Mouse (Mus musculus): ENCODE data around the gene S100a7a. TPM values are rescaled to one million over a fixed set of nuclear protein-coding genes. Genes with fewer than 3 reads are reported as not detected.
A peak's percentile ranks its signal among the peaks of the same experiment; 100 is the strongest.

S100a7a gene
- polyA plus RNA-seq, 1 experiment, result not detected

DNA sequence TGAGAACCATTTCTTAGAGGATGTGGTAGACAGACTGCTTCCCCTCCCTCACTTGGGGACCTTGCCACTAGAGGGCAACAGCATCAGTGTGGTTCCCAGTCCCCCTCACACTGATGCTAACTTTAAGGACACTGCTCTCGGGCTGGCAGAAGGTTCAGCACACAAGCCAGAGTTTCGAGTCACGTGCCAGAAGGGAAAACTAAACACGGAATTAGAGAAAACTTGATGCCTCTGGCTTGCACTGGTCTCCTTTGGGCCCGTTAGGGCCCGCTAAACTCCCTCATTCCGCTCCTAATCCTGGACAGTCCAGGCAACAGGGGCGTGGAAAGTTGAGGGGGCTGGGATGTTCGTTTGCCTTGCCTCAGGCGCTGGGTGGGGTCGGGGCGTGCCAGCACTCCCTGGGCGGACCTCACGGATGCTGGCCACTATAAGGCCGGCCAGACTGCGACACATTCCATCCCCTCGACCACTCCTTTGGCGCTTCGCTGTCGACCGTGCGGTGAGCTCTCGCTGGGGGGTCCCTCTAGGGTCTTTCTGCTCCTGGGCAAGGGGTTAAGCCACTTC is 41.0 kb upstream of the S100a7a start, which contains the start of gene S100a6:
Gene S100a6 (plus strand): TSS at position 155 of the 564 bp plus-strand sequence.
- TF ChIP-seq GATA1 (IDR thresholded peaks at IDR 0.05; ENCODE audit: borderline replicate concordance, low read length) (no peak), FLI1 (IDR thresholded peaks at IDR 0.05; ENCODE audit: low read length) (no peak)
- H3K9me3 ChIP-seq, result no peaks in the 10 kb centered on the region
- no peaks in the 10 kb centered on the region for H3K36me3 ChIP-seq (replicated peaks; ENCODE audit: low read length)
- peak within 1 kb of the TSS; percentile 88 for H3K4me3 ChIP-seq (replicated peaks)
- peaks cover 53% of the 10 kb centered on the region for H3K4me1 ChIP-seq
- peaks cover 65% of the 10 kb centered on the region for H3K27me3 ChIP-seq (replicated peaks)

DNA sequence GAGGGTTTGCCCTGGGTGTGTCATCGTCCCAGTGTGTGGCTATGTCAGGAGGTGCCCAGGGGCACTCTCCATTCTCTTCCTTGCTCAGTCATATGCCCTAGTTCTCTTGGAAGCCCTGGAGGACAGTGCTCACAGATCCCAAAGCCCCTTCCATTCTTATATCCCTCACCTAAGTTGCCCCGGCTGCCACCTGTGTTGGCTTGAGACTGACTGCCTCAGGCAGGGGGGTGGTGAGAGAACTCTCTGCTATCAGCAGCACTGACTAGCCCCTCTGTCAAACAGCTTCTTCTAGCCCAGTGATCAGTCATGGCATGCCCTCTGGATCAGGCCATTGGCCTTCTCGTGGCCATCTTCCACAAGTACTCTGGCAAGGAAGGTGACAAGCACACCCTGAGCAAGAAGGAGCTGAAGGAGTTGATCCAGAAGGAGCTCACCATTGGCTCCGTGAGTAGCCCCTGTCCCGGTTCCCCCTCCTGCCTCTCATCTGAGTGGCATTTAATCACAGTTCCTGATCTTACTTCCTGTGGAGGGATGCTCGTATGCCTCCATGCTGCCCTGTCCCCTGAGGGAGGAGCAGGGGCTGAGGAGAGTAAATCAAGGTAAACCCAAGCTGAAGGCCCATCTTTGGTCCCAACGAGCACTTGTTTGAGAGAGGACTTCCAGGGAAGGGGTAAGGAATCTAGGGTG is 40.2 kb upstream of the S100a7a start:
- TF ChIP-seq FLI1 (IDR thresholded peaks at IDR 0.05; ENCODE audit: low read length), result no peak
- TF ChIP-seq GATA1 (IDR thresholded peaks at IDR 0.05; ENCODE audit: borderline replicate concordance, low read length), result no peak
- no peaks in the 10 kb centered on the region for H3K9me3 ChIP-seq
- peaks cover 57% of the 10 kb centered on the region for H3K27me3 ChIP-seq (replicated peaks)
- peaks cover 48% of the 10 kb centered on the region for H3K4me1 ChIP-seq
- peak overlapping the region; percentile 88 for H3K4me3 ChIP-seq (replicated peaks)
- H3K36me3 ChIP-seq (replicated peaks; ENCODE audit: low read length), result no peaks in the 10 kb centered on the region

DNA sequence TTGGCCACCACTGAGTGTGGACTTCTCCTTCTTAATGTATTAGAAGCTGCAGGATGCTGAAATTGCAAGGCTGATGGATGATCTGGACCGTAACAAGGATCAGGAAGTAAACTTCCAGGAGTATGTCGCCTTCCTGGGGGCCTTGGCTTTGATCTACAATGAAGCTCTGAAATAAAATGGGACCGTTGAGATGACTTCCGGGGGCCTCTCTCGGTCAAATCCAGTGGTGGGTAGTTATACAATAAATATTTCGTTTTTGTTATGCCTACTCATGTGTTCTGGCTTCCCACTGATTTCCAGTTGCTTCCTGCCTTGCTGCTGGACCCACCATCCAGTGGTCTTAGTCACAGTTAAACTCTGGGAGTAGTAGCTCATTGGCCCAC is 39.7 kb upstream of the S100a7a start:
- Histone ChIP-seq H3K9me3 (no peaks in the 10 kb centered on the region), H3K27me3 (replicated peaks) (peaks cover 51% of the 10 kb centered on the region), H3K4me1 (peaks cover 42% of the 10 kb centered on the region), H3K36me3 (replicated peaks; ENCODE audit: low read length) (no peaks in the 10 kb centered on the region), H3K4me3 (replicated peaks) (peak overlapping the region; percentile 88)
- TF ChIP-seq FLI1 (IDR thresholded peaks at IDR 0.05; ENCODE audit: low read length) (no peak), GATA1 (IDR thresholded peaks at IDR 0.05; ENCODE audit: borderline replicate concordance, low read length) (no peak)

DNA sequence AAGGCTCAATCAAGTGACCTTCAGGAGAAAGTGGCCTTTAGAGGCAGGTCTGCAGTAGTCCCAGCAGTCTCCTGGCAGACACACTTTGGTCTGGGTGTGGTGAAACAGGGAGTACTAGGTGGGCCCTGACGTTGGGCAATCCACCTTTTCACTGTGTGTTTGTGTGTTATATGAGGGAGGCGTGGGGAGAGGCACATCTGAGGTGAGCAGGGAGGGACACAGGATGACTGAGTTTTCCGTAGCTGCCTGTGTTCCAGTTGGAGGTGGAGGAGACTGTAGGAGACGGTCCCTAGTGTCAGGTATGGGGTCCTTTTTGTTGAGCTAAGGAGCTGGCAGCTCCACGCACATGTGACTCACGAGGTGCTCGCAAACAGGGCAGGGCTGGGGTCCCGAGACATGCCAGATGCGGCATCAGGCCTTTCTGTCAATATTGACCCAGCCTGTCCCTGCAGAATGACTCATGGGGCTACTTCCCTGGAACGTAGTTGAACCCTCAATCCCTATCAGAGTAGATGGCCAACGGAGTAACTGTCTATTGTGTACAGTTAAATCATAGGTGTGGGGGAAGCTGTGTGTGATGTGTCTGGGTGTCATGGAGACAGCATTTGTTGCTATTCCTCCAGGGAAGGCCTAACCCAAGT is 39.1 kb upstream of the S100a7a start:
- Histone ChIP-seq H3K36me3 (replicated peaks; ENCODE audit: low read length) (no peaks in the 10 kb centered on the region), H3K4me3 (replicated peaks) (peak overlapping the region; percentile 56), H3K9me3 (no peaks in the 10 kb centered on the region), H3K27me3 (replicated peaks) (peaks cover 46% of the 10 kb centered on the region), H3K4me1 (peaks cover 40% of the 10 kb centered on the region)
- TF ChIP-seq GATA1 (IDR thresholded peaks at IDR 0.05; ENCODE audit: borderline replicate concordance, low read length) (no peak), FLI1 (IDR thresholded peaks at IDR 0.05; ENCODE audit: low read length) (no peak)

DNA sequence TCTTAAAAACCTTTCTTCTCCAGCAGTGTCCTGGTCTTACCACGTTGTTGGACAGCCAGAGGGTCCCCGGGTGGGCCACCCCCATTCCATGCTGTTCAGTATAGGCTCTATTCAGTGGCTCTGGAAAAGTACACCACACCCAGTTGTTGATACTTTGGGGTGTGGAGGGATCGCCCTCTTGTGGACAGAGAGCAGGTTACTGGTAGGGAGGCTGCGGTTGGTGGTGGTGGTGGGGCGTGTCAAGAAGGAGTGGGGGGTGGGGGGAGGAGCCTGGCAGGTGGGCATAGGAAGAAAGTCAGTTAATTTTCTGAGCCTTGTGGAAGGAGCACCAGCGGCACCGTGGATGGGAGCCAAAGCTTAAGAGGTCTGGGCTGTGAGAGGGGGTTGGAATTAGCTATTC is 38.4 kb upstream of the S100a7a start:
- H3K27me3 ChIP-seq (replicated peaks), result peaks cover 40% of the 10 kb centered on the region
- H3K9me3 ChIP-seq, result no peaks in the 10 kb centered on the region
- no peak for TF ChIP-seq FLI1 (IDR thresholded peaks at IDR 0.05; ENCODE audit: low read length)
- TF ChIP-seq GATA1 (IDR thresholded peaks at IDR 0.05; ENCODE audit: borderline replicate concordance, low read length), result no peak
- no peaks in the 10 kb centered on the region for H3K36me3 ChIP-seq (replicated peaks; ENCODE audit: low read length)
- H3K4me1 ChIP-seq, result peaks cover 40% of the 10 kb centered on the region
- H3K4me3 ChIP-seq (replicated peaks), result no peak overlapping the region

DNA sequence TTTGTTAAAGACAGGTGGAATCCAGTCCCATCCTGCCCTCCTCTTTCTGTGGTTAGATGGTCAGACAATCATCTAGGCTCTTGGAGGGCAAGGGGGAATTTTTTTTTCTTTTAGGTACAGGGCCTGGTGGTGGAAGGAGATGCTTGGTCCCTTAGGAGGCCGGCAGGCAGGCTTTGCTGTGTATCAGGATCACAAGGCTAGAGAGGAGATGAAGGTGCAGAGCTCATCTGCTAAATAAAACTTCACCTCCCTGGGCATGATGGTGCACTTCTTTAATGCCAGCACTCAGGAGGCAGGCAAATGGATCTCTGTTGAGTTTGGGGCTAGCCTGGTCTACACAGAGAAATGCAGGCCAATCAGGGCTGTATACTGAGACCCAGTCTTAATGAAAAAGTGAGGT is 37.9 kb upstream of the S100a7a start:
- no peak overlapping the region for H3K4me3 ChIP-seq (replicated peaks)
- no peaks in the 10 kb centered on the region for H3K9me3 ChIP-seq
- H3K4me1 ChIP-seq, result peaks cover 40% of the 10 kb centered on the region
- H3K27me3 ChIP-seq (replicated peaks), result peaks cover 38% of the 10 kb centered on the region
- TF ChIP-seq FLI1 (IDR thresholded peaks at IDR 0.05; ENCODE audit: low read length), result no peak
- TF ChIP-seq GATA1 (IDR thresholded peaks at IDR 0.05; ENCODE audit: borderline replicate concordance, low read length), result no peak
- H3K36me3 ChIP-seq (replicated peaks; ENCODE audit: low read length), result no peaks in the 10 kb centered on the region

DNA sequence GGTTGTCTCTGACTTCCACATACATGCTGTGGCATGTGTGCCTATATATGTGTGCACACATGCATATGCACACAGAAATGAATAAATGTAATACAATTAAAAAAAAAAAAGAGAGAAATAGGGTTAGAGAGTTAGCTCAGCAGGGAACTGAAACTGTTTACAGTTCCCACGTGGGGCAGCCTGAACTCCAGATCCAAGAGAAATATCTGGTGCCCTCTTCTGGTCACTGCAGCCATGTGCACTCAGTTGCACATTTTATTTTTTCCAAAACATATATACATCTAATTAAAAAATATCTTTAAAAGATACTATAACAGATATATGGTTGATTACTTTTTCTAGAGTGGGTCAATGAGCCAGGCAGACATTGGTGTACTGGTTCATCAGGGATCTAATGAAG is 36.2 kb upstream of the S100a7a start:
- H3K4me1 ChIP-seq, result peaks cover 32% of the 10 kb centered on the region
- H3K36me3 ChIP-seq (replicated peaks; ENCODE audit: low read length), result no peaks in the 10 kb centered on the region
- H3K9me3 ChIP-seq, result no peaks in the 10 kb centered on the region
- TF ChIP-seq FLI1 (IDR thresholded peaks at IDR 0.05; ENCODE audit: low read length), result no peak
- no peak for TF ChIP-seq GATA1 (IDR thresholded peaks at IDR 0.05; ENCODE audit: borderline replicate concordance, low read length)
- peaks cover 34% of the 10 kb centered on the region for H3K27me3 ChIP-seq (replicated peaks)
- H3K4me3 ChIP-seq (replicated peaks), result no peak overlapping the region

DNA sequence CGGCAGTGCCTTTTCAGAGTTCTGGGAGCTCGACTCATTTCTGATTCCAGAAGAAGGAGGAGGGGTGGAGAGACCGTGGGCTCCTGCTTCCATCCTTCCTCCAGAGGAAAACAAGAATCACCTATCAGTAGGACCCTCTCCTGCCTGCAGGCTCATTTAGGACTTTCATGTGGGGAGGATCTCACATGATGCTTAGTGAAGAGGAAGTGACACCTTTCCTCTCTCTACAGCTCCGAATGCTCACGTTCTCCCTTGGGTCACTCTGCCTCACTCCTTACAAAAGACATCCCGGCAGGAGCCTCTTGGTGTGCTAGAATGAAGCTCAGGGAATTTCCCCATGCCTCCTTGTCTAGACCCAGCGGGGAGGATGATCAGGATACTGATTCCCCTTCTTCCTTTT is 32.3 kb upstream of the S100a7a start:
- Histone ChIP-seq H3K9me3 (no peaks in the 10 kb centered on the region), H3K36me3 (replicated peaks; ENCODE audit: low read length) (no peaks in the 10 kb centered on the region), H3K4me3 (replicated peaks) (no peak overlapping the region), H3K27me3 (replicated peaks) (peaks cover 28% of the 10 kb centered on the region), H3K4me1 (peaks cover 2% of the 10 kb centered on the region; the same call in 1 of the 2 replicates)
- TF ChIP-seq FLI1 (IDR thresholded peaks at IDR 0.05; ENCODE audit: low read length) (no peak), GATA1 (IDR thresholded peaks at IDR 0.05; ENCODE audit: borderline replicate concordance, low read length) (no peak)

DNA sequence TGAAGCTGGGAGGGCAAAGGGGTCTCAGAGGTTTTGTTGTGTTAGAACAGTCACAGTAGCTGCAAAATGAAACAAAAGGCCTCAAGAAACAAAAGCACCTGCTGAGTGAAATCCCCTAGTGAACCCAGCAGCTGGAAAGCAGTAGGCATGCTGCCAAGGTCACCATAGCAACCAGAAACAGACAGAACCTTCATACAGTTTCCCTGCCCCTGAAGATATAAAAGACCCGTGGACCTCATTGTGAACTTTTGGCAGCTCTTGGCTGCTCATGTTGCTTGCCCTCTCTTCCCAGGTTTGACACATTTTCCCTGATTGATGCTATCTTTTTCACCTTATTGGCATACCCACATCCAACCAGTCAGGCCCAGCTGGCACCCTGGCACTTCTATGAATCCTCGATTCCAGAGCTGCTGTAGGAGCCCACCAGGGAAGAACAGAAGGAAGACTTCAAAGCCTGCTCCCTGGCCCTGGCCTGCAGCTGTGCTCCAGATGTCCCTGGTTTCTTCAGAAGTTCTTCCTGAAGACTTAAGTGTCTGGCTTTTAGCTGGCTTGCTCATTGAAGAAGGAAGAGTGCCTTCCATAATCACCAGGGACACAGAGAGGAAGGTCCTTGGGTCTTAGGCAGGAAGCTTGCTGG is 30.3 kb upstream of the S100a7a start:
- TF ChIP-seq FLI1 (IDR thresholded peaks at IDR 0.05; ENCODE audit: low read length) (no peak), GATA1 (IDR thresholded peaks at IDR 0.05; ENCODE audit: borderline replicate concordance, low read length) (no peak)
- no peak overlapping the region for H3K4me3 ChIP-seq (replicated peaks)
- no peaks in the 10 kb centered on the region for H3K36me3 ChIP-seq (replicated peaks; ENCODE audit: low read length)
- H3K27me3 ChIP-seq (replicated peaks), result peaks cover 31% of the 10 kb centered on the region
- peaks cover 2% of the 10 kb centered on the region; the same call in 1 of the 2 replicates for H3K4me1 ChIP-seq
- no peaks in the 10 kb centered on the region for H3K9me3 ChIP-seq

Data from megakaryocyte, embryonic 14.5 days (primary cell).